Mouse (Mus musculus) layer of hippocampus, adult 8-10 months (tissue): ENCODE measurements around the gene Olfr750. TPM values are rescaled to one million over a fixed set of nuclear protein-coding genes. Genes with fewer than 3 reads are reported as not detected.

Source experiments
- DNase-seq, 2 experiments: peaks; one replicate each; pipeline ENCODE4 v3.0.0; 2022; ENCODE audit warnings: low spot score in 2 of 2
- total RNA-seq, 4 experiments: library from RNA; stranded (reverse); gene quantifications; 2 replicates each; pipeline ENCODE4 v1.2.4; 2022

Olfr750 gene
- total RNA-seq, 4 experiments from 2014 or later: not detected

GRCm38 (mm10) chr14:51027387-51028155, 46.7 kb downstream of the Olfr750 start:
- DNase-seq: no peak

GRCm38 (mm10) chr14:51026391-51027133, 47.7 kb downstream of the Olfr750 start:
- peak; percentile 23 to 75 for DNase-seq

- no peak for DNase-seq
Observed at GRCm38 (mm10) chr14:51024820-51025219, 49.4 kb downstream of the Olfr750 start.

- DNase-seq: no peak
Observed at GRCm38 (mm10) chr14:51023457-51023856, 50.8 kb downstream of the Olfr750 start.

GRCm38 (mm10) chr14:51017256-51017655, 57.0 kb downstream of the Olfr750 start:
- no peak for DNase-seq

Other genes with a start within 250 kb of the Olfr750 start
- gene Tep1, start 203.9 kb downstream of the Olfr750 start, total RNA-seq: 1 to 10 TPM; 5.1 to 8.0 (median 7.4) TPM
- 1 to 10 TPM; 5.1 to 6.4 (median 5.8) TPM for gene Klhl33, start 176.9 kb downstream of the Olfr750 start, total RNA-seq
- 10 to 100 TPM; 30.4 to 37.1 (median 34.9) TPM for gene Osgep, start 149.5 kb downstream of the Olfr750 start, total RNA-seq
- gene Apex1, start 149.5 kb downstream of the Olfr750 start, total RNA-seq: 10 to 100 TPM; 61.2 to 67.5 (median 64.1) TPM
- gene Pip4p1, start 143.6 kb downstream of the Olfr750 start, total RNA-seq: 100 to 1,000 TPM in 1 of 4 experiments, 10 to 100 TPM in 3; 87.5 to 104 (median 94.3) TPM
- gene Pnp, start 143.4 kb downstream of the Olfr750 start, total RNA-seq: 10 to 100 TPM; 14.9 to 21.4 (median 18.2) TPM
- 10 to 100 TPM in 3 of 4 experiments, 1 to 10 TPM in 1; 8.5 to 15.5 (median 10.8) TPM for gene Gm49342, start 129.9 kb downstream of the Olfr750 start, total RNA-seq
- gene Pnp2, start 118.4 kb downstream of the Olfr750 start, total RNA-seq: 1 to 10 TPM; 1.3 to 2.0 (median 1.5) TPM
- under 1 TPM in 1 of 4 experiments, not detected in 3; 0.20 TPM for gene Rnase10, start 66.7 kb downstream of the Olfr750 start, total RNA-seq
- not detected for gene Rnase9, start 32.6 kb downstream of the Olfr750 start, total RNA-seq
- gene Rnase11, start 24.3 kb downstream of the Olfr750 start, total RNA-seq: not detected
- not detected for gene Rnase12, start 16.8 kb downstream of the Olfr750 start, total RNA-seq
- 10 to 100 TPM; 14.0 to 46.9 (median 27.4) TPM for gene Rnase4, start 16.6 kb upstream of the Olfr750 start, total RNA-seq
- gene Ang, start 16.7 kb upstream of the Olfr750 start, total RNA-seq: 10 to 100 TPM in 2 of 4 experiments, 1 to 10 TPM in 2; 3.9 to 15.2 (median 8.4) TPM
- not detected for gene Eddm3b, start 40.0 kb upstream of the Olfr750 start, total RNA-seq
- gene Rnase6, start 49.5 kb upstream of the Olfr750 start, total RNA-seq: under 1 TPM in 2 of 4 experiments, not detected in 2; 0.45 to 0.50 TPM
- gene Rnase1, start 72.3 kb upstream of the Olfr750 start, total RNA-seq: 1 to 10 TPM; 2.7 to 5.0 (median 3.1) TPM
- under 1 TPM in 1 of 4 experiments, not detected in 3; 0.74 TPM for gene Rnase2b, start 87.8 kb upstream of the Olfr750 start, total RNA-seq
- not detected for gene Ang2, start 124.7 kb upstream of the Olfr750 start, total RNA-seq
- not detected for gene Ear14, start 129.0 kb upstream of the Olfr750 start, total RNA-seq
- gene Rnase2a, start 181.7 kb upstream of the Olfr750 start, total RNA-seq: not detected